Mouse (Mus musculus): ENCODE data around the gene Hps4.

Hps4 gene

GRCm38 (mm10) chr5:112324637-112325545, 18.0 kb upstream of the Hps4 start:
- peak; percentile 55 for DNase-seq (ENCODE audit: low read depth)

- peak; percentile 92 for DNase-seq (ENCODE audit: low read depth)
Measured at GRCm38 (mm10) chr5:112325546-112326445, 17.1 kb upstream of the Hps4 start, which contains the start of gene Tfip11. TSS of gene Tfip11 (plus strand) at chr5:112326358.

- no peak for DNase-seq (ENCODE audit: low read depth)
Measured at GRCm38 (mm10) chr5:112326446-112327009, 16.4 kb upstream of the Hps4 start.

GRCm38 (mm10) chr5:112327854-112328253, 15.0 kb upstream of the Hps4 start:
- DNase-seq (ENCODE audit: low read depth) = no peak

GRCm38 (mm10) chr5:112329805-112330564, 12.9 kb upstream of the Hps4 start:
- DNase-seq (ENCODE audit: low read depth) = no peak

- no peak for DNase-seq (ENCODE audit: low read depth)
Measured at GRCm38 (mm10) chr5:112335473-112335872, 7.4 kb upstream of the Hps4 start.

GRCm38 (mm10) chr5:112337004-112337403, 5.9 kb upstream of the Hps4 start:
- DNase-seq (ENCODE audit: low read depth) = no peak

- DNase-seq (ENCODE audit: low read depth) = no peak
Measured at GRCm38 (mm10) chr5:112339215-112339614, 3.7 kb upstream of the Hps4 start.

GRCm38 (mm10) chr5:112343205-112343595, 317 bp downstream of the Hps4 start:
- DNase-seq (ENCODE audit: low read depth) = no peak

GRCm38 (mm10) chr5:112344092-112344960, 1.4 kb downstream of the Hps4 start:
- DNase-seq (ENCODE audit: low read depth) = no peak

GRCm38 (mm10) chr5:112346211-112346965, 3.5 kb downstream of the Hps4 start:
- no peak for DNase-seq (ENCODE audit: low read depth)

GRCm38 (mm10) chr5:112349169-112349568, 6.3 kb downstream of the Hps4 start:
- no peak for DNase-seq (ENCODE audit: low read depth)

- no peak for DNase-seq (ENCODE audit: low read depth)
Measured at GRCm38 (mm10) chr5:112355493-112355892, 12.6 kb downstream of the Hps4 start.

GRCm38 (mm10) chr5:112355910-112356309, 13.0 kb downstream of the Hps4 start, which contains the start of gene Gm6583:
TSS of gene Gm6583 (minus strand) at chr5:112356033.
- DNase-seq (ENCODE audit: low read depth) = no peak

GRCm38 (mm10) chr5:112356322-112356721, 13.4 kb downstream of the Hps4 start:
- DNase-seq (ENCODE audit: low read depth) = no peak

- no peak for DNase-seq (ENCODE audit: low read depth)
Measured at GRCm38 (mm10) chr5:112359520-112359919, 16.6 kb downstream of the Hps4 start.

- no peak for DNase-seq (ENCODE audit: low read depth)
Measured at GRCm38 (mm10) chr5:112360077-112360476, 17.2 kb downstream of the Hps4 start.

- DNase-seq (ENCODE audit: low read depth) = no peak
Measured at GRCm38 (mm10) chr5:112364184-112364797, 21.4 kb downstream of the Hps4 start.

GRCm38 (mm10) chr5:112366879-112367278, 24.0 kb downstream of the Hps4 start:
- DNase-seq (ENCODE audit: low read depth) = no peak

Measured in c-Kit-positive CD71-negative TER-119-negative erythroid progenitor cells, embryonic 14.5 days (primary cell).